ENCODE assay signal across 8 mouse cellular contexts in genomic region chr5:29735557-29736061, GRCm38 (mm10). TPM values are rescaled to one million over a fixed set of nuclear protein-coding genes. Genes with fewer than 3 reads are reported as not detected.
A peak's percentile ranks its signal among the peaks of the same experiment; 100 is the strongest.
DNase-seq lines count a peak whose midpoint lies in the region; ATAC-seq lines count a peak whose summit lies in the region.

Gene Dnajb6 (plus strand): TSS chr5:29735688.
Gene Gm5129 (minus strand): TSS chr5:29735936.

- no peaks in the 10 kb centered on the region for H3K27me3 ChIP-seq in hindbrain, embryonic 12.5 days

- peak; percentile 97 for DNase-seq in Muller cell, postnatal 12 days (ENCODE audit: inconsistent ontology term)
- peak; percentile 96 for DNase-seq in cerebellum, adult 9-11 months
- DNase-seq in frontal cortex, postnatal 10 days (ENCODE audit: low spot score in 2 of 2): peak; percentile 94 to 98
- peak; percentile 99 for DNase-seq in layer of hippocampus, postnatal 14 days (ENCODE audit: low spot score in 2 of 2)
- peak; percentile 98 for DNase-seq in lung, postnatal 14 days
- DNase-seq in retina, adult 2 months (ENCODE audit: low read depth, low spot score): peak; percentile 80
- DNase-seq in thymus, postnatal 36 days: peak; percentile 96 to 98

- peak within 1 kb of the TSS; percentile 96 for H3K27ac ChIP-seq in hindbrain, embryonic 12.5 days

- peak within 1 kb of the TSS; percentile 86 for H3K4me2 ChIP-seq in hindbrain, embryonic 12.5 days (replicated peaks)

- no peaks in the 10 kb centered on the region for H3K9me3 ChIP-seq in hindbrain, embryonic 12.5 days (replicated peaks)

- H3K4me1 ChIP-seq in hindbrain, embryonic 12.5 days: peaks cover 27% of the 10 kb centered on the region

- WGBS in hindbrain, embryonic 12.5 days: under 1% methylated on average over 46 of the region's 46 CpGs

- peak within 1 kb of the TSS; percentile 96 for H3K9ac ChIP-seq in hindbrain, embryonic 12.5 days

- peak; percentile 96 for ATAC-seq in hindbrain, embryonic 12.5 days (ENCODE audit: low FRiP score)

- no peaks in the 10 kb centered on the region for H3K36me3 ChIP-seq in hindbrain, embryonic 12.5 days

- H3K4me3 ChIP-seq in hindbrain, embryonic 12.5 days: peak within 1 kb of the TSS; percentile 99

RNA-seq across cellular contexts. Expression of gene Dnajb6, which starts in this region (rescaled TPM):
- polyA plus RNA-seq in hindbrain, embryonic 12.5 days (2016; fragmentation: Nextera tagmentation; extraction: Ambion mirVana): 227 and 270 TPM in 2 replicates
- 100 to 1,000 TPM; 171 to 178 TPM for total RNA-seq in layer of hippocampus, postnatal 14 days (2021)

RNA-seq across cellular contexts. Expression of gene Gm5129, which starts in this region (rescaled TPM):
- not detected in 2 replicates for polyA plus RNA-seq in hindbrain, embryonic 12.5 days (2016; fragmentation: Nextera tagmentation; extraction: Ambion mirVana)
- not detected for total RNA-seq in layer of hippocampus, postnatal 14 days (2021)

Comparison
In these comparisons a context has a peak if more than half of its experiments do, and no peak if none do; other contexts are left out.
1. Peak in every context shown above with its lines: DNase-seq, ATAC-seq, H3K4me3 ChIP-seq and H3K27ac ChIP-seq.